Mouse (Mus musculus) heart, embryonic 14.5 days (tissue): ENCODE measurements around the gene Tacc2. TPM values are rescaled to one million over a fixed set of nuclear protein-coding genes. Genes with fewer than 3 reads are reported as not detected.

Source experiments
- ATAC-seq: fragments of 200-750 bp; cut with Nextera tagmentation; 2 replicates; pipeline ENCODE4 v1.8.0; 2017; ENCODE audit warnings: low read depth, moderate TSS enrichment; ENCODE audit not compliant: insufficient number of reproducible peaks, insufficient read depth, low FRiP score
- H3K27ac ChIP-seq, 2 experiments: fragments of 200-500 bp in 1 of 2; fragments of 300-500 bp in 1 of 2; sonication (generic) in 1 of 2; replicated peaks in 1 of 2; 2 replicates each; pipeline ENCODE4 v1.5.1; 2012 to 2014; ENCODE audit warnings: low read depth in 2 of 2, low read length in 2 of 2, control low read depth in 1 of 2, mild to moderate bottlenecking in 1 of 2, mixed read lengths in 1 of 2; ENCODE audit not compliant: control insufficient read depth in 1 of 2, insufficient read depth in 1 of 2
- H3K27me3 ChIP-seq: fragments of 300-500 bp; sonication (generic); 2 replicates; pipeline ENCODE4 v1.6.1; 2014; ENCODE audit warnings: mild to moderate bottlenecking, low read length, control low read depth; ENCODE audit not compliant: control insufficient read depth, insufficient read depth
- H3K36me3 ChIP-seq: fragments of 300-500 bp; sonication (generic); 2 replicates; pipeline ENCODE4 v1.6.1; 2014; ENCODE audit warnings: mild to moderate bottlenecking, control low read depth, low read length, mixed read lengths; ENCODE audit not compliant: control insufficient read depth, insufficient read depth
- H3K4me1 ChIP-seq, 2 experiments: fragments of 200-500 bp in 1 of 2; fragments of 300-500 bp in 1 of 2; sonication (generic) in 1 of 2; 2 replicates each; pipeline ENCODE4 v1.6.1; 2012 to 2014; ENCODE audit warnings: low read length in 2 of 2, control low read depth in 1 of 2, mixed read lengths in 1 of 2; ENCODE audit not compliant: control insufficient read depth in 2 of 2, insufficient read depth in 2 of 2
- H3K4me2 ChIP-seq: fragments of 300-500 bp; sonication (generic); 2 replicates; pipeline ENCODE4 v1.6.1; 2014; ENCODE audit warnings: mild to moderate bottlenecking, low read length
- H3K4me3 ChIP-seq, 2 experiments: fragments of 200-500 bp in 1 of 2; fragments of 300-500 bp in 1 of 2; sonication (generic) in 1 of 2; 2 replicates each; pipeline ENCODE4 v1.5.1; 2012 to 2014; ENCODE audit warnings: low read length in 2 of 2, mild to moderate bottlenecking in 2 of 2, control low read depth in 1 of 2, low read depth in 1 of 2, moderate library complexity in 1 of 2; ENCODE audit not compliant: control insufficient read depth in 1 of 2, insufficient read depth in 1 of 2
- H3K9ac ChIP-seq: fragments of 300-500 bp; sonication (generic); 2 replicates; pipeline ENCODE4 v1.6.1; 2014; ENCODE audit warnings: mild to moderate bottlenecking, low read length
- H3K9me3 ChIP-seq: fragments of 300-500 bp; sonication (generic); 2 replicates; pipeline ENCODE4 v1.6.1; 2016; ENCODE audit warnings: low read length, control low read depth; ENCODE audit not compliant: control insufficient read depth
- WGBS: fragments of 180-500 bp; shearing (Covaris S2); extraction: QIAGEN DNeasy Blood & Tissue Kit; methylation state at CpG from one replicate; pipeline ENCODE4 v1.1.7; 2014; 5-methylcytosine and 5-hydroxymethylcytosine counted together
- polyA plus RNA-seq: library from polyadenylated mRNA; unstranded; fragments of >200 nt; fragmentation: Nextera tagmentation; extraction: Ambion mirVana; gene quantifications from 2 replicates; pipeline ENCODE4 v1.2.1, GENCODE M21; 2014

The Tacc2 gene
- polyA plus RNA-seq, 1 experiment from 2014 or later = 55.9 TPM

GRCm38 (mm10) chr7:130743239-130744025 is 166.2 kb downstream of the Tacc2 start:
- no peak overlapping the region for H3K27ac ChIP-seq
- H3K4me1 ChIP-seq = peaks cover under 1 to 8% of the 10 kb centered on the region in 2 experiments; a peak in 2 of 4 replicates
- 79% methylated on average over 9 of the region's 9 CpGs for WGBS
- no peak overlapping the region for H3K4me2 ChIP-seq
- no peaks in the 10 kb centered on the region for H3K27me3 ChIP-seq
- H3K9ac ChIP-seq = no peak overlapping the region
- H3K4me3 ChIP-seq = no peak overlapping the region
- no peaks in the 10 kb centered on the region for H3K9me3 ChIP-seq
- ATAC-seq = no peak
- peaks cover 99% of the 10 kb centered on the region for H3K36me3 ChIP-seq

- 76% methylated on average over 4 of the region's 4 CpGs for WGBS
Measured at GRCm38 (mm10) chr7:130749165-130749564, 171.9 kb downstream of the Tacc2 start.

GRCm38 (mm10) chr7:130750752-130751490 is 173.7 kb downstream of the Tacc2 start:
- Histone ChIP-seq H3K27ac (peak overlapping the region; percentile 33 to 39; a peak in 3 of 4 replicates), H3K9me3 (no peaks in the 10 kb centered on the region), H3K4me3 (no peak overlapping the region), H3K27me3 (no peaks in the 10 kb centered on the region), H3K36me3 (peaks cover 94% of the 10 kb centered on the region), H3K4me2 (no peak overlapping the region), H3K4me1 (peaks cover 22 to 32% of the 10 kb centered on the region in 2 experiments), H3K9ac (no peak overlapping the region)
- ATAC-seq = no peak
- 39% methylated on average over 17 of the region's 17 CpGs for WGBS

More at GRCm38 (mm10) chr7:130749165-130749564, 171.9 kb downstream of the Tacc2 start:
- Histone ChIP-seq H3K27me3 (no peaks in the 10 kb centered on the region), H3K9me3 (no peaks in the 10 kb centered on the region), H3K27ac (no peak overlapping the region), H3K36me3 (peaks cover 97% of the 10 kb centered on the region), H3K4me3 (no peak overlapping the region), H3K4me2 (no peak overlapping the region), H3K9ac (no peak overlapping the region), H3K4me1 (peaks cover 13 to 19% of the 10 kb centered on the region in 2 experiments)
- ATAC-seq = no peak

- WGBS = 64% methylated on average over 9 of the region's 9 CpGs
- no peak overlapping the region for H3K27ac ChIP-seq
- ATAC-seq = no peak
- peaks cover 86% of the 10 kb centered on the region for H3K36me3 ChIP-seq
- H3K4me1 ChIP-seq = peaks cover 30 to 39% of the 10 kb centered on the region in 2 experiments
- no peak overlapping the region for H3K4me2 ChIP-seq
- no peak overlapping the region for H3K9ac ChIP-seq
- no peaks in the 10 kb centered on the region for H3K9me3 ChIP-seq
- H3K4me3 ChIP-seq = no peak overlapping the region
- no peaks in the 10 kb centered on the region for H3K27me3 ChIP-seq
Measured at GRCm38 (mm10) chr7:130751678-130752077, 174.4 kb downstream of the Tacc2 start.

GRCm38 (mm10) chr7:130754790-130755189 is 177.6 kb downstream of the Tacc2 start:
- WGBS = 74% methylated on average over 2 of the region's 2 CpGs
- H3K27ac ChIP-seq = no peak overlapping the region; a peak in 1 of 4 replicates
- no peak overlapping the region for H3K4me3 ChIP-seq
- no peak overlapping the region for H3K4me2 ChIP-seq
- H3K36me3 ChIP-seq = peaks cover 82% of the 10 kb centered on the region
- no peak for ATAC-seq
- peaks cover 30 to 39% of the 10 kb centered on the region in 2 experiments for H3K4me1 ChIP-seq
- H3K9ac ChIP-seq = no peak overlapping the region
- H3K9me3 ChIP-seq = no peaks in the 10 kb centered on the region
- H3K27me3 ChIP-seq = no peaks in the 10 kb centered on the region

GRCm38 (mm10) chr7:130756343-130756835 is 179.2 kb downstream of the Tacc2 start:
- Histone ChIP-seq H3K4me2 (0 out of 2 replicates have a peak overlapping the region, but pooled peaks have one; percentile 18), H3K36me3 (peaks cover 85% of the 10 kb centered on the region), H3K9me3 (no peaks in the 10 kb centered on the region), H3K4me1 (peaks cover 16 to 25% of the 10 kb centered on the region in 2 experiments), H3K9ac (peak overlapping the region; percentile 21; the same call in 1 of the 2 replicates), H3K27me3 (no peaks in the 10 kb centered on the region), H3K4me3 (no peak overlapping the region), H3K27ac (peak overlapping the region; percentile 69 to 82)
- ATAC-seq = no peak
- WGBS = 35% methylated on average over 7 of the region's 7 CpGs

- Histone ChIP-seq H3K9me3 (no peaks in the 10 kb centered on the region), H3K4me3 (no peak overlapping the region), H3K27me3 (no peaks in the 10 kb centered on the region), H3K4me1 (peaks cover 19 to 30% of the 10 kb centered on the region in 2 experiments), H3K9ac (no peak overlapping the region), H3K36me3 (peaks cover 78% of the 10 kb centered on the region), H3K4me2 (no peak overlapping the region), H3K27ac (no peak overlapping the region)
- ATAC-seq = peak; percentile 33; the same call in 1 of the 2 replicates
- WGBS = 79% methylated on average over 11 of the region's 11 CpGs
Measured at GRCm38 (mm10) chr7:130757326-130757865, 180.2 kb downstream of the Tacc2 start.
